Mouse (Mus musculus): Measurements from ENCODE around the gene Farp2.

DNA sequence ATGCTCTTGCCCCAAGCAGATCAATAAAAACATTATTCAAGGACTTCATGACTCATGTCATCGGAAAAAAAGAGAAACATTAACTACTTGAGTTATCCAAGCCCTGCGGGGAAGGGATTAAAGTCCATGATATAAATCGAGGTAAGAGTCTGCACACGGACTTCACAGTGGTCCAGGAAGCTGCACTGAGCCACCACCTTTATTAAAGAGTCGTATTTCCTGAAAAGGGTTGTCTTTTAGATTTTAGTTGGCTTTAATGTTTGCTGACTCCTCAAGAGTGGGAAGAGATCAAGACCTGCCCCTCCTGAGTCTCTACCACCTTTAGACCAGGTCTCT is 145.1 kb downstream of the Farp2 start:
- TF ChIP-seq CTCF (IDR thresholded peaks at IDR 0.05): no peak
- TF ChIP-seq EP300 (IDR thresholded peaks at IDR 0.05): no peak

Data from lung, postnatal 0 days (tissue).